Mouse (Mus musculus) adrenal gland, adult 8-10 months (tissue): ENCODE data around the gene Atp6v0e. TPM values are rescaled to one million over a fixed set of nuclear protein-coding genes. Genes with fewer than 3 reads are reported as not detected.

Source experiments
- DNase-seq: peaks from one replicate; pipeline ENCODE4 v3.0.0; 2022
- total RNA-seq, 4 experiments: library from RNA; stranded (reverse); gene quantifications; 2 replicates each; pipeline ENCODE4 v1.2.4; 2022

Gene Atp6v0e
- 100 to 1,000 TPM; 183 to 265 (median 234) TPM for total RNA-seq

- peak; percentile 90 for DNase-seq
Observed at GRCm38 (mm10) chr17:26662978-26663683, at the start of gene Atp6v0e. Atp6v0e (plus strand) TSS chr17:26663231.

GRCm38 (mm10) chr17:26614286-26614685, 48.7 kb upstream of the Atp6v0e start:
- DNase-seq, result no peak

- DNase-seq, result no peak
Observed at GRCm38 (mm10) chr17:26614708-26615486, 48.1 kb upstream of the Atp6v0e start.

GRCm38 (mm10) chr17:26616696-26617095, 46.3 kb upstream of the Atp6v0e start:
- no peak for DNase-seq

GRCm38 (mm10) chr17:26618498-26618897, 44.5 kb upstream of the Atp6v0e start:
- DNase-seq, result no peak

- DNase-seq, result no peak
Observed at GRCm38 (mm10) chr17:26619577-26619976, 43.5 kb upstream of the Atp6v0e start.

GRCm38 (mm10) chr17:26620292-26620691, 42.7 kb upstream of the Atp6v0e start:
- DNase-seq, result no peak

GRCm38 (mm10) chr17:26620786-26621766, 42.0 kb upstream of the Atp6v0e start:
- DNase-seq, result peak; percentile 74

GRCm38 (mm10) chr17:26621912-26622311, 41.1 kb upstream of the Atp6v0e start:
- no peak for DNase-seq

- DNase-seq, result no peak
Observed at GRCm38 (mm10) chr17:26623991-26624390, 39.0 kb upstream of the Atp6v0e start.

- no peak for DNase-seq
Observed at GRCm38 (mm10) chr17:26624999-26625398, 38.0 kb upstream of the Atp6v0e start.

- DNase-seq, result no peak
Observed at GRCm38 (mm10) chr17:26625521-26626010, 37.5 kb upstream of the Atp6v0e start.

GRCm38 (mm10) chr17:26628479-26628878, 34.6 kb upstream of the Atp6v0e start:
- no peak for DNase-seq

- no peak for DNase-seq
Observed at GRCm38 (mm10) chr17:26628936-26629335, 34.1 kb upstream of the Atp6v0e start.

- DNase-seq, result no peak
Observed at GRCm38 (mm10) chr17:26631811-26632327, 31.2 kb upstream of the Atp6v0e start.

GRCm38 (mm10) chr17:26633186-26633585, 29.8 kb upstream of the Atp6v0e start:
- DNase-seq, result no peak

- DNase-seq, result no peak
Observed at GRCm38 (mm10) chr17:26633926-26634325, 29.1 kb upstream of the Atp6v0e start.

- DNase-seq, result no peak
Observed at GRCm38 (mm10) chr17:26634539-26634938, 28.5 kb upstream of the Atp6v0e start.

GRCm38 (mm10) chr17:26635951-26636350, 27.1 kb upstream of the Atp6v0e start:
- DNase-seq, result no peak

- DNase-seq, result peak; percentile 74
Observed at GRCm38 (mm10) chr17:26637851-26638250, 25.2 kb upstream of the Atp6v0e start.

GRCm38 (mm10) chr17:26638655-26639054, 24.4 kb upstream of the Atp6v0e start:
- peak; percentile 74 for DNase-seq

GRCm38 (mm10) chr17:26639791-26640190, 23.2 kb upstream of the Atp6v0e start:
- no peak for DNase-seq
